In genomic region chrX:105929478-105930038, GRCm38 (mm10) we compare ENCODE assay signal across 8 mouse cellular contexts. TPM values are rescaled to one million over a fixed set of nuclear protein-coding genes. Genes with fewer than 3 reads are reported as not detected.
A peak's percentile ranks its signal among the peaks of the same experiment; 100 is the strongest.
DNase-seq lines count a peak whose midpoint lies in the region; ATAC-seq and TF ChIP-seq lines count a peak whose summit lies in the region.

No protein-coding gene starts in this region.

- peak overlapping the region; percentile 32 for H3K4me2 ChIP-seq in limb, embryonic 12.5 days

- DNase-seq in left cerebral cortex, adult 2 months (ENCODE audit: extremely low spot score in 1 of 2, low spot score in 2 of 2): no peak
- DNase-seq in left cerebral cortex, postnatal 36 days (ENCODE audit: low spot score in 2 of 2): no peak
- no peak for DNase-seq in layer of hippocampus, postnatal 14 days (ENCODE audit: low spot score in 2 of 2)
- DNase-seq in adrenal gland, postnatal 10 days: no peak
- DNase-seq in cerebellum, adult 11 months: no peak

- no peak for TF ChIP-seq CTCF in left cerebral cortex, adult 2 months (IDR thresholded peaks at IDR 0.05)
- no peak for TF ChIP-seq CTCF in olfactory bulb, adult 2 months (IDR thresholded peaks at IDR 0.05; ENCODE audit: insufficient read depth, low read depth, low read length)

- peaks cover 7% of the 10 kb centered on the region; the same call in 1 of the 2 replicates for H3K4me1 ChIP-seq in limb, embryonic 12.5 days (replicated peaks)
- H3K4me1 ChIP-seq in olfactory bulb, adult 2 months (ENCODE audit: control insufficient read depth, insufficient read depth, low read length): peaks cover 5% of the 10 kb centered on the region; the same call in 1 of the 2 replicates

- WGBS in limb, embryonic 12.5 days: 35% methylated on average over 8 of the region's 8 CpGs
- 33% methylated on average over 8 of the region's 8 CpGs for WGBS in olfactory bulb, adult 2 months

- no peaks in the 10 kb centered on the region for H3K9me3 ChIP-seq in limb, embryonic 12.5 days

- no peaks in the 10 kb centered on the region for H3K36me3 ChIP-seq in limb, embryonic 12.5 days

- peak overlapping the region; percentile 96 for H3K27ac ChIP-seq in left cerebral cortex, adult 2 months
- no peak overlapping the region; the same call in 1 of the 2 replicates for H3K27ac ChIP-seq in limb, embryonic 12.5 days
- H3K27ac ChIP-seq in olfactory bulb, adult 2 months (ENCODE audit: insufficient read depth, low read depth, low read length): peak overlapping the region; percentile 61

- peak overlapping the region; percentile 74 for H3K4me3 ChIP-seq in left cerebral cortex, adult 2 months
- H3K4me3 ChIP-seq in limb, embryonic 12.5 days (replicated peaks): peak overlapping the region; percentile 62
- peak overlapping the region; percentile 62 for H3K4me3 ChIP-seq in olfactory bulb, adult 2 months (ENCODE audit: insufficient read depth, low read depth, low read length)

- intact Hi-C loops in left cerebral cortex, adult 2 months (cut with DNase I): loop anchor here (5.0 kb wide), 2 partner anchors 83 to 258 kb away; partner anchors contain the start of genes Magt1 and Pgk1
- intact Hi-C loops in left cerebral cortex, postnatal 36 days (cut with DNase I): loop anchor here (5.0 kb wide), 1 partner anchor 83 kb away; the partner anchor contains the start of gene Magt1

- peak; percentile 39 for ATAC-seq in erythroblast, adult 5-6 weeks (replicated peaks; ENCODE audit: low FRiP score, poor library complexity, severe bottlenecking)
- ATAC-seq in limb, embryonic 12.5 days (ENCODE audit: insufficient number of reproducible peaks, insufficient read depth, low FRiP score, low TSS enrichment, low read depth): peak; percentile 56; the same call in 1 of the 2 replicates

- H3K9ac ChIP-seq in limb, embryonic 12.5 days (replicated peaks): no peak overlapping the region

- H3K27me3 ChIP-seq in limb, embryonic 12.5 days: peaks cover 5% of the 10 kb centered on the region; the same call in 1 of the 2 replicates

- no peak for TF ChIP-seq POLR2A in olfactory bulb, adult 2 months (IDR thresholded peaks at IDR 0.05; ENCODE audit: insufficient read depth, low read depth, low read length)

RNA-seq across cellular contexts. Expression of gene Atrx, which starts 0.4 kb away (rescaled TPM):
- 100 to 1,000 TPM; 178 to 182 TPM for total RNA-seq in left cerebral cortex, adult 2 months (2021)
- total RNA-seq in left cerebral cortex, postnatal 36 days (2021): 100 to 1,000 TPM; 145 to 196 TPM
- 44.1 and 57.8 TPM in 2 replicates for total RNA-seq in erythroblast, adult 5-6 weeks (2015; ENCODE audit: low replicate concordance)
- total RNA-seq in erythroblast, adult 5-6 weeks (2017; ENCODE audit: low replicate concordance): 112 and 174 TPM in 2 replicates
- polyA plus RNA-seq in limb, embryonic 12.5 days (2016; fragmentation: Nextera tagmentation; extraction: Ambion mirVana): 252 and 261 TPM in 2 replicates
- 338 and 824 TPM in 2 replicates for polyA plus RNA-seq in olfactory bulb, adult 2 months (2012; ENCODE audit: insufficient read depth, insufficient read length, low replicate concordance, missing spikeins)
- total RNA-seq in layer of hippocampus, postnatal 14 days (2021): 100 to 1,000 TPM; 173 to 184 TPM
- 100 to 1,000 TPM in 1 of 2 experiments, 10 to 100 TPM in 1; 80.8 to 129 TPM for total RNA-seq in adrenal gland, postnatal 10 days (2021)
